In genomic region chr2:35255885-35256833, GRCm38 (mm10) we compare ENCODE assay signal across 8 mouse cellular contexts. TPM values are rescaled to one million over a fixed set of nuclear protein-coding genes. Genes with fewer than 3 reads are reported as not detected.
DNase-seq lines count a peak whose midpoint lies in the region; ATAC-seq and TF ChIP-seq lines count a peak whose summit lies in the region.

Gsn (plus strand) TSS chr2:35256380.

- no peaks in the 10 kb centered on the region for H3K36me3 ChIP-seq in hindbrain, embryonic 15.5 days

- peak; percentile 90 for DNase-seq in NIH3T3 (ENCODE audit: low read depth)
- DNase-seq in cerebellum, postnatal 14 days: peak; percentile 30 to 42
- DNase-seq in gastrocnemius, adult 2 months: peak; percentile 90
- no peak for DNase-seq in left cerebral cortex, adult 8-10 months (ENCODE audit: low spot score in 2 of 2)
- peak; percentile 57 to 75 for DNase-seq in right cerebral cortex, postnatal 10 days (ENCODE audit: low spot score in 2 of 2)
- DNase-seq in urinary bladder, postnatal 14 days (ENCODE audit: low spot score): peak; percentile 91

- peak; percentile 91 for ATAC-seq in hindbrain, embryonic 15.5 days (ENCODE audit: low FRiP score, low read depth)
- peak; percentile 95 for ATAC-seq in megakaryocyte, adult 5-6 weeks (ENCODE audit: poor library complexity, severe bottlenecking)

- peak within 1 kb of the TSS; percentile 87 for H3K4me2 ChIP-seq in hindbrain, embryonic 15.5 days

- peak within 1 kb of the TSS; percentile 80 for H3K4me3 ChIP-seq in gastrocnemius, adult 2 months
- peak within 1 kb of the TSS; percentile 50 for H3K4me3 ChIP-seq in hindbrain, embryonic 15.5 days

- intact Hi-C loops in gastrocnemius, adult 2 months (cut with DNase I): no loop called here

- H3K4me1 ChIP-seq in hindbrain, embryonic 15.5 days (replicated peaks): peaks cover 12% of the 10 kb centered on the region

- 5% methylated on average over 49 of the region's 54 CpGs for WGBS in hindbrain, embryonic 15.5 days

- H3K27me3 ChIP-seq in hindbrain, embryonic 15.5 days: peaks cover 5% of the 10 kb centered on the region; the same call in 1 of the 2 replicates

- no peaks in the 10 kb centered on the region for H3K9me3 ChIP-seq in hindbrain, embryonic 15.5 days

- TF ChIP-seq CTCF in gastrocnemius, adult 2 months (IDR thresholded peaks at IDR 0.05): no peak

- peak within 1 kb of the TSS; percentile 47 for H3K9ac ChIP-seq in hindbrain, embryonic 15.5 days

- peak within 1 kb of the TSS; percentile 85 for H3K27ac ChIP-seq in gastrocnemius, adult 2 months
- H3K27ac ChIP-seq in hindbrain, embryonic 15.5 days (replicated peaks): no peak within 1 kb of the TSS

RNA-seq across cellular contexts. Expression of gene Gsn, which starts in this region (rescaled TPM):
- total RNA-seq in gastrocnemius, adult 2 months (2021): 100 to 1,000 TPM; 676 to 777 TPM
- 24.4 and 27.4 TPM in 2 replicates for polyA plus RNA-seq in hindbrain, embryonic 15.5 days (2015; fragmentation: Nextera tagmentation; extraction: Ambion mirVana)
- 10 to 100 TPM; 49.8 to 64.6 (median 59.3) TPM for total RNA-seq in left cerebral cortex, adult 8-10 months (2022)
- total RNA-seq in megakaryocyte, adult 5-6 weeks (2015): 54.1 and 69.6 TPM in 2 replicates
- total RNA-seq in megakaryocyte, adult 5-6 weeks (2017): 90.9 and 98.1 TPM in 2 replicates

Comparison
In these comparisons a context has a peak if more than half of its experiments do, and no peak if none do; other contexts are left out.
1. RNA of gene Gsn (total RNA-seq): 676 to 777 TPM in gastrocnemius, adult 2 months; 54.1 to 98.1 TPM in megakaryocyte, adult 5-6 weeks and 49.8 to 64.6 TPM in left cerebral cortex, adult 8-10 months; every median in the first group is over 4 times any median in the second.
2. DNase-seq: peak in NIH3T3 (single experiment), cerebellum, postnatal 14 days (2 of 2), gastrocnemius, adult 2 months (single experiment), right cerebral cortex, postnatal 10 days (2 of 2) and urinary bladder, postnatal 14 days (single experiment); none in left cerebral cortex, adult 8-10 months (0 of 2).